Mouse (Mus musculus) heart, embryonic 14.5 days (tissue): ENCODE data around the gene Col4a2. TPM values are rescaled to one million over a fixed set of nuclear protein-coding genes. Genes with fewer than 3 reads are reported as not detected.

Source experiments
- ATAC-seq: fragments of 200-750 bp; cut with Nextera tagmentation; 2 replicates; pipeline ENCODE4 v1.8.0; 2017; ENCODE audit warnings: low read depth, moderate TSS enrichment; ENCODE audit not compliant: insufficient number of reproducible peaks, insufficient read depth, low FRiP score
- H3K27ac ChIP-seq, 2 experiments: fragments of 200-500 bp in 1 of 2; fragments of 300-500 bp in 1 of 2; sonication (generic) in 1 of 2; replicated peaks in 1 of 2; 2 replicates each; pipeline ENCODE4 v1.5.1; 2012 to 2014; ENCODE audit warnings: low read depth in 2 of 2, low read length in 2 of 2, control low read depth in 1 of 2, mild to moderate bottlenecking in 1 of 2, mixed read lengths in 1 of 2; ENCODE audit not compliant: control insufficient read depth in 1 of 2, insufficient read depth in 1 of 2
- H3K27me3 ChIP-seq: fragments of 300-500 bp; sonication (generic); 2 replicates; pipeline ENCODE4 v1.6.1; 2014; ENCODE audit warnings: mild to moderate bottlenecking, low read length, control low read depth; ENCODE audit not compliant: control insufficient read depth, insufficient read depth
- H3K36me3 ChIP-seq: fragments of 300-500 bp; sonication (generic); 2 replicates; pipeline ENCODE4 v1.6.1; 2014; ENCODE audit warnings: mild to moderate bottlenecking, control low read depth, low read length, mixed read lengths; ENCODE audit not compliant: control insufficient read depth, insufficient read depth
- H3K4me1 ChIP-seq, 2 experiments: fragments of 200-500 bp in 1 of 2; fragments of 300-500 bp in 1 of 2; sonication (generic) in 1 of 2; 2 replicates each; pipeline ENCODE4 v1.6.1; 2012 to 2014; ENCODE audit warnings: low read length in 2 of 2, control low read depth in 1 of 2, mixed read lengths in 1 of 2; ENCODE audit not compliant: control insufficient read depth in 2 of 2, insufficient read depth in 2 of 2
- H3K4me2 ChIP-seq: fragments of 300-500 bp; sonication (generic); 2 replicates; pipeline ENCODE4 v1.6.1; 2014; ENCODE audit warnings: mild to moderate bottlenecking, low read length
- H3K4me3 ChIP-seq, 2 experiments: fragments of 200-500 bp in 1 of 2; fragments of 300-500 bp in 1 of 2; sonication (generic) in 1 of 2; 2 replicates each; pipeline ENCODE4 v1.5.1; 2012 to 2014; ENCODE audit warnings: low read length in 2 of 2, mild to moderate bottlenecking in 2 of 2, control low read depth in 1 of 2, low read depth in 1 of 2, moderate library complexity in 1 of 2; ENCODE audit not compliant: control insufficient read depth in 1 of 2, insufficient read depth in 1 of 2
- H3K9ac ChIP-seq: fragments of 300-500 bp; sonication (generic); 2 replicates; pipeline ENCODE4 v1.6.1; 2014; ENCODE audit warnings: mild to moderate bottlenecking, low read length
- H3K9me3 ChIP-seq: fragments of 300-500 bp; sonication (generic); 2 replicates; pipeline ENCODE4 v1.6.1; 2016; ENCODE audit warnings: low read length, control low read depth; ENCODE audit not compliant: control insufficient read depth
- WGBS: fragments of 180-500 bp; shearing (Covaris S2); extraction: QIAGEN DNeasy Blood & Tissue Kit; methylation state at CpG from one replicate; pipeline ENCODE4 v1.1.7; 2014; 5-methylcytosine and 5-hydroxymethylcytosine counted together
- polyA plus RNA-seq: library from polyadenylated mRNA; unstranded; fragments of >200 nt; fragmentation: Nextera tagmentation; extraction: Ambion mirVana; gene quantifications from 2 replicates; pipeline ENCODE4 v1.2.1, GENCODE M21; 2014

The Col4a2 gene
- polyA plus RNA-seq, 1 experiment from 2014 or later: 77.7 TPM

GRCm38 (mm10) chr8:11359846-11360245 lies 47.2 kb downstream of the Col4a2 start:
- Histone ChIP-seq H3K9me3 (no peaks in the 10 kb centered on the region), H3K27ac (0 out of 4 replicates have a peak overlapping the region, but pooled peaks of 1 of the 2 experiments have one; percentile 41), H3K27me3 (no peaks in the 10 kb centered on the region), H3K9ac (no peak overlapping the region), H3K36me3 (peaks cover 14% of the 10 kb centered on the region), H3K4me1 (peaks cover 41 to 61% of the 10 kb centered on the region in 2 experiments), H3K4me2 (no peak overlapping the region), H3K4me3 (no peak overlapping the region)
- WGBS: 86% methylated on average over 5 of the region's 5 CpGs
- ATAC-seq: no peak

GRCm38 (mm10) chr8:11361546-11362277 lies 49.1 kb downstream of the Col4a2 start:
- Histone ChIP-seq H3K4me1 (peaks cover 39 to 59% of the 10 kb centered on the region in 2 experiments), H3K9me3 (no peaks in the 10 kb centered on the region), H3K9ac (peak overlapping the region; percentile 53; the same call in 1 of the 2 replicates), H3K27me3 (no peaks in the 10 kb centered on the region), H3K4me3 (no peak overlapping the region), H3K4me2 (no peak overlapping the region), H3K36me3 (0 out of 2 replicates have a peak, but pooled peaks cover 8% of the 10 kb centered on the region), H3K27ac (peak overlapping the region; percentile 52 to 65)
- ATAC-seq: no peak
- WGBS: 64% methylated on average over 9 of the region's 9 CpGs

- WGBS: 28% methylated on average over 17 of the region's 17 CpGs
- H3K36me3 ChIP-seq: 0 out of 2 replicates have a peak, but pooled peaks cover 6% of the 10 kb centered on the region
- no peaks in the 10 kb centered on the region for H3K27me3 ChIP-seq
- H3K9ac ChIP-seq: peak overlapping the region; percentile 53; the same call in 1 of the 2 replicates
- no peak overlapping the region for H3K4me3 ChIP-seq
- H3K27ac ChIP-seq: peak overlapping the region; percentile 52 to 65
- peak overlapping the region; percentile 12; the same call in 1 of the 2 replicates for H3K4me2 ChIP-seq
- no peak; the same call in 1 of the 2 replicates for ATAC-seq
- H3K4me1 ChIP-seq: peaks cover 36 to 56% of the 10 kb centered on the region in 2 experiments
- no peaks in the 10 kb centered on the region for H3K9me3 ChIP-seq
Measured at GRCm38 (mm10) chr8:11362278-11363214, 49.9 kb downstream of the Col4a2 start.

- WGBS: 37% methylated on average over 13 of the region's 13 CpGs
- no peak for ATAC-seq
- Histone ChIP-seq H3K27ac (peak overlapping the region in 1 of 2 experiments; percentile 65; a peak in 2 of 4 replicates), H3K9me3 (no peaks in the 10 kb centered on the region), H3K4me1 (peaks cover 29 to 47% of the 10 kb centered on the region in 2 experiments), H3K4me2 (no peak overlapping the region), H3K36me3 (no peaks in the 10 kb centered on the region; the same call in 1 of the 2 replicates), H3K27me3 (no peaks in the 10 kb centered on the region), H3K9ac (no peak overlapping the region), H3K4me3 (no peak overlapping the region)
Measured at GRCm38 (mm10) chr8:11363340-11364126, 50.9 kb downstream of the Col4a2 start.

- Histone ChIP-seq H3K27me3 (no peaks in the 10 kb centered on the region), H3K4me2 (no peak overlapping the region), H3K4me1 (peaks cover 32 to 49% of the 10 kb centered on the region in 2 experiments), H3K4me3 (no peak overlapping the region), H3K36me3 (no peaks in the 10 kb centered on the region; the same call in 1 of the 2 replicates), H3K9ac (no peak overlapping the region), H3K27ac (no peak overlapping the region), H3K9me3 (no peaks in the 10 kb centered on the region)
- WGBS: 69% methylated on average over 5 of the region's 5 CpGs
- ATAC-seq: no peak
Measured at GRCm38 (mm10) chr8:11366251-11366650, 53.6 kb downstream of the Col4a2 start.

- Histone ChIP-seq H3K4me2 (no peak overlapping the region), H3K36me3 (no peaks in the 10 kb centered on the region; the same call in 1 of the 2 replicates), H3K9me3 (no peaks in the 10 kb centered on the region), H3K4me1 (peaks cover 32 to 48% of the 10 kb centered on the region in 2 experiments), H3K27ac (peak overlapping the region in 1 of 2 experiments; percentile 4; a peak in 1 of 4 replicates), H3K9ac (no peak overlapping the region), H3K27me3 (no peaks in the 10 kb centered on the region), H3K4me3 (no peak overlapping the region)
- 56% methylated on average over 4 of the region's 4 CpGs for WGBS
- no peak for ATAC-seq
Measured at GRCm38 (mm10) chr8:11366741-11367140, 54.1 kb downstream of the Col4a2 start.

GRCm38 (mm10) chr8:11367670-11368069 lies 55.1 kb downstream of the Col4a2 start:
- 74% methylated on average over 5 of the region's 5 CpGs for WGBS

More at GRCm38 (mm10) chr8:11367670-11368069, 55.1 kb downstream of the Col4a2 start:
- Histone ChIP-seq H3K36me3 (no peaks in the 10 kb centered on the region; the same call in 1 of the 2 replicates), H3K9me3 (no peaks in the 10 kb centered on the region), H3K4me1 (peaks cover 27 to 39% of the 10 kb centered on the region in 2 experiments), H3K9ac (no peak overlapping the region), H3K4me3 (no peak overlapping the region), H3K27ac (no peak overlapping the region), H3K27me3 (no peaks in the 10 kb centered on the region), H3K4me2 (no peak overlapping the region)
- no peak for ATAC-seq
